Mouse (Mus musculus) R1 (cell line): ENCODE results near the gene Rnf126.

ENCODE experiments used
- DNase-seq: peaks from one replicate; pipeline ENCODE4 v3.0.0-alpha.2; 2018; ENCODE audit warnings: low read depth, low spot score

Gene Rnf126

GRCm38 (mm10) chr10:79792339-79793040 is 25.7 kb upstream of the Rnf126 start:
- no peak for DNase-seq

DNA sequence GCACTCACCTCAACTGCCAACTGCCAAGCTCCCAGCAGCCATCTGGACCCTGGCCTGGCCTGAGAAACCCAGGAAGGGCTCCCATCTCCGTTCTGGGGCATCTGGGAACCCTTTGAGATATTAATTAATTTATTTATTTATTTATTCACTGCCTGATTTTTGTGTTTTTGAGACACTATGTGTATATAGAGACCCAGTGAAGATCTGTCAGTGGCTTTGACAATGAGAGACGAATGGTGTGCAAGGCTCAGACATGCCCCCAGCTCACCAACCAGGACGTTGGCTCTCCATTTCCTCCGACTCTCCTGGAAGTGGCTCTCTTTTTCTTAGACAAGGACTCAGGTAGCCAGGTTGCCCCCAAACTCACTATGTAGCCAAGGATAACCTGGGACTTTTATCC is 24.1 kb upstream of the Rnf126 start, which contains the start of gene Prss57:
Gene Prss57, minus strand, starts transcription at position 101 of the 400 bp plus-strand sequence.
- no peak for DNase-seq

DNA sequence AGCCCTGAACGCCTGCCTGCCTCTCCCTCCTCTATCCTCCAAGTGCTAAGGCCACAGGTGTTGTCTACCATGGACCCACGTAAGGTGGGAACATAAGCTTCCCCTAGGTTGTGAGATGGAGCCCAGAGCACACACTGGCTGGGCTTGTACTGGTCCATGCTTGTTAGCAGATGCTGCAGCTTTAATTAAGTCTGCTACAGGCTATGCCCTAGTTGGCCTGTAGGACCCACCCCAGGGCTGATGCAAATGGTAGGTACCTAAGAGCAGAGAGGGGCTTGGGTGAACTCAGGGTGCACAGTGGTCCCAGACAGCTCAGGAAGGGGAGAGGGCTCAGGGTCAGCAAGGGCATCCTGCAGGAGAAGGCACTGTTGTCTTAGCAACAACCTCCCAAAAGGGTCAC is 22.8 kb upstream of the Rnf126 start:
- DNase-seq: no peak

GRCm38 (mm10) chr10:79788386-79789158 is 21.8 kb upstream of the Rnf126 start:
- DNase-seq: peak; percentile 76

DNA sequence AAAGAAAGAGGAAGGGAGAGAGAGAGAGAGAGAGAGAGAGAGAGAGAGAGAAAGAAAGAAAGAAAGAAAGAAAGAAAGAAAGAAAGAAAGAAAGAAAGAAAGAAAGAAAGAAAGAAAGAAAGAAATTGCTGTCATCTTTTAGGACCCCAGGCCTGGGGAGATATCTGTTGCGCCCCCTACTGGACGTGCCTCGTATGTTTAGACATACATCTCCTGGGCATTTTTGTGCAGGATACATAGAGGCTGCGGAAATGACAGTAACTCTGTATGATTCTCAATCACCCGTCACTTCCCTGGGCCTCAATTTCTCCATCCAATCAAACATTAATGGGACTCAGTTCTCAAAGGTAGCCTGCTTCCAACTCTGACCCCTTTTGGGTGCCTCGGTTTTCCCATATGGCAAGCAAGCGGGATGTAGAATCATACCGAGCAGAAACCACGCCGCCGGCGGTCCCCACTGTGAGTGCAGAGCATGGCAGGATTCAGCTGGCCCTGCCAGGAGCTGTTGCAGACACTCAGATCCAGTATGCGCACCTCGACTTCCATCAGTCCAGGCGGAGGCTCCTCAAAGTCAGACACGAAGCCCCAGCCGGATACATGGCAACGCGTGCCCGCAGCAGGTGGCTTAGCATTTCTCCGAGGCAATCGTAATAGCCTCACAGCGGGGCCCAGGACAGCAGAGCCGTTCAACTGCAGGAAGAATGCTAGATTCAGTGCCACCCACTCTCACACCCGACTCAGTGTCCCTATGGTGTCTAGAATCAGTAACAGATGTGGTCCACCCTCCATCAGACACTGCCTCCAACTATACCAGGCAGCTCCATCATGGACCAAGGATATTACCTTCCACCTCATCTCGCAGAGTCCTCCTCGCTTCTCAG is 17.4 kb upstream of the Rnf126 start:
- peak; percentile 82 for DNase-seq

- DNase-seq: peak; percentile 70
Observed at GRCm38 (mm10) chr10:79783050-79783449, 16.3 kb upstream of the Rnf126 start.

DNA sequence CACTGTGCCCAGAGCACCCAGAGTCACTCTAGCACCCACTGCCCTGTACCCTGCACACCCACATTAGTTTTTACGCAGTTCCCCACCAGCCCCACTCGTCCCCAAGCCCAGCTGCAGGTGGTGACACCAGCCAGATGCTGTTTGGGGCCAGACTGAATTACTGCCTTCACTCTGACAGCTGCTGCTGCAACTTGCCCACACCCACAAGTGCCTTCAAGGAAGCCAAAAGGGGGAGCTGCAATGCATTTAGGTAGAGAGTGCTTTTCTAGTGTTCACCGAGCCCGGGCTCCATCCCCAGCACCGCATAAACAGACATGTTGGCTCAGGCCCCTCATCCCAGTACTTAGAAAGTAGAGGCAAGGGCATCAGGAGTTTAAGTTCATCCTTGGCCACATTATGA is 15.2 kb upstream of the Rnf126 start:
- no peak for DNase-seq

DNA sequence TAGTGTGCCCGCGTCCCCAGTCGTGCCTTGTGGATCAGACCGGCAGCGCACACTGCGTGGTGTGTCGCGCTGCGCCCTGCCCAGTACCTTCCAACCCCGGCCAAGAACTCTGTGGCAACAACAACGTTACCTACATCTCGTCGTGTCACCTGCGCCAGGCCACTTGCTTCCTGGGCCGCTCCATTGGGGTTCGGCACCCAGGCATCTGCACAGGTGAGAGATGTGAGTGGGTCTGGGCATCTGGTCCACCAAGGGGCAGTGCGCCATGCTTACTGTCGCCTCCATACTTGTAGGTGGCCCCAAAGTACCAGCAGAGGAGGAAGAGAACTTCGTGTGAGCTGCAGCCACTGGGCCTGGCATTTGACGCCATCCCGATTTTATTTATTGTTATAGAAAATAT is 14.4 kb upstream of the Rnf126 start:
- DNase-seq: no peak

DNA sequence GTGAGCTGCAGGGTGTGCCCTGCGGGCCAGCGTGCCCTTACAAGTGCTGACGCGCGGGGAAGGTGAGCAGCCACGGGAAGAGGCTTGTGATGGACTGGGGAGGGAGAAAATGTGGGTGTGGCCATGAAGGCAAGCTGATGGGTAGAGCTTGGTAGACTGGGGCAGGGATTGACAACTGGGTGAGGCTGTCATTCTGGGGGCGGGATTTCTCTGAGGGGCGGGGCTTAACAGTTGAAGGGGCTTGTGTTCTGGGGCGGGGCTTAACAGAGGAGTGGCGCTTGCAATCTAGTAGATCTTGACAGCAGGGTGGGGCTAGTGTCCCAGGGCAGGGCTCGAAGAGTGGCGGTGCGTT is 13.9 kb upstream of the Rnf126 start:
- DNase-seq: peak; percentile 97

GRCm38 (mm10) chr10:79779784-79780663 is 13.3 kb upstream of the Rnf126 start:
- DNase-seq: peak; percentile 100

GRCm38 (mm10) chr10:79779193-79779592 is 12.4 kb upstream of the Rnf126 start:
- DNase-seq: no peak

GRCm38 (mm10) chr10:79778006-79778405 is 11.3 kb upstream of the Rnf126 start:
- no peak for DNase-seq

GRCm38 (mm10) chr10:79777103-79777531 is 10.4 kb upstream of the Rnf126 start, which contains the start of gene Fstl3:
TSS of gene Fstl3 (plus strand) at chr10:79777272.
- DNase-seq: no peak

DNA sequence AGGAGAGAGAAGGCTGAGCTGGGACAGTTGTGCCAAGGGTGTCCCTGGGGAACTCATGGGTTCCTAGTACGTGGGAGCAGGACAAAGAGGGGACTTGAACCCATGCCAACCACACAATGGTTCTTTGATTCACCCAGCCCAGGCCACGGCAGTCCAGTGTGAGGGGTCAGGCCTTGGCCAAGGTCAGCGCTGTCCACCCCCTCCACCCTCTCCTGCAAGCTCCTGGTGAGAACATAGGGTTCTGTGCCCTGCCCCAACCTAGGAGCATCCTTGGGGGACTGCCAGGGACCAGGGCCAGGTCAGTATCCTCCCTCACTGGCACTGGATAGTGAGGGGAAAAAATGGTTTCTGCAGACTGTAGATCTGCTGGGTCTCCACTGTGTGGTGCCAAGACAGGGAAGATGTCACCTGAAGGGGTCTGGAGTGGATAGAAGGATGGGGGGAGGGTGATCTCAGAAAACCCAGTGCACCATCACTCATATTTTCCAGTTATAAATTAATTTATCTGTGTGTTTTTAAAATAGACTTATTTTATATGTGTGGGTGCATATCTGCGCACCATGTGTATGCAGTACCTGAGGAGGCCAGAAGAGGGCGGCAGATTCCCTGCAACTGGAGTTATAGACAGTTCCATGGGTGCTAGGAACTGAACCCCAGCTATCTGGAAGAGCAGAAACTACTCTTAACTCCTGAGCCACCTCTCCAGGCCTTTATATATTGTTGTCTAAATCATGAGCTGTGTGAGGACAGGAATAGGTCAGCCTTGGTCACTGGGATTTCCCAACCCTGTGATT is 7.9 kb upstream of the Rnf126 start:
- peak; percentile 56 for DNase-seq

DNA sequence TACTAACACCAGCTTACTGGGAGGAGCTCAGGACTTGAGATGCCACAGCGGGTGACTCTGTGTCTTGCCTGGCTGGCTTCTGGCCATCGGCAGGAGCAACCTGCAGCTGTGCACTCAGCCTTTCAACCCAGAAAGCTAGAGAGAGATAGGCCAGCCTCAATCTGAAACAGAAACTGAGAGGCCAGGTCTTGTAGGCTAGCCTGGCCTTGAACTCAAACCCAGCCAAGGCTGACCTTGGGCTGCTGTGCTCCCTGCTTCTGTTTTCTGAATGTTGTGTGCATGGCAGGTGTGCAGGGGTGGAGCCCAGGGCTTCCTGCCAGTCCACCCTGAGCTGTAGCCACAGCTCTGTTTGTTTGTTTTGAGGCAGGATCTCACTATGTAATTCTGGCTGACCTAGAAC is 6.5 kb upstream of the Rnf126 start:
- no peak for DNase-seq

DNA sequence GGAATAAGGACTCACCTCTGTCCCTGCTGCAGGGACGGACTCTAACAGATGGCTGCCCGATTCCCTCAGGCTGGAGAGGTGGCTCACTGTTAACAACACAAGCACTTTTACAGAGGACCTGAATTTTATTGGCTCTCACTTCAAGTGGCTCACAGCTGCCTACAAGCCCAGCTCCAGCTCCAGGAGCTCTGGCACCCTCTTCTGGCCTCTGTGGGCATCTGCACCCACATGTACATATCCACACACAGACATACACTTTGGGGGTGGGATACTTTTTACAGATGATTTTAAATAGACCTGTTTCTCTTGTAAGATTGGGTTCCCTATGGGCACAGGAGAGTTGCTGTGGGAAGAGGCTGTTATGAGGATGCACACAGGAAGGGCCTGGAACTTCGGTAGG is 5.6 kb upstream of the Rnf126 start:
- DNase-seq: peak; percentile 84

GRCm38 (mm10) chr10:79769329-79769728 is 2.6 kb upstream of the Rnf126 start:
- DNase-seq: no peak

DNA sequence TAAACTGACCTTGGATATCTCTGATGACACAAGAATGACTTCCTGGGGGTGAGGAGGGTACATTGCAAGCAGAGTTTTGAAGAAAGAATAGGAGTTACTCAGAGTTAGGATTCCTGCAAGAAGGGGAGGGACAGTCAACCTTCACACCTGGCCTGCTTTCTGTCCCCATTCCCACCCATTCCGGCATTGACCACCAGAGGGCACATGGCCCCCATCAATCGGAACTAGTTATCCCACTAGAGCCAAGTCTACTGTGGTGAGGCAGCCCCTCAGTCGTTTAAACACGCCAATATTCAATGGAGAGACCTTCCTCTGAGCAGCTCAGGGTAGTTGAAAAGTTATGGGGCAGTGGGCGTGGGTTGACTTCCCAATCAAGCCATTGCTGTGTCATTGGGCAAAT is 1.6 kb upstream of the Rnf126 start:
- DNase-seq: peak; percentile 83

GRCm38 (mm10) chr10:79767372-79768244 is 856 bp upstream of the Rnf126 start:
- peak; percentile 97 for DNase-seq
